Mouse (Mus musculus) cortical plate, adult 2 months (tissue): Measurements from ENCODE around the gene Lect2.

Source experiments
- CTCF ChIP-seq: fragments of 200-500 bp; IDR thresholded peaks from 2 replicates; pipeline ENCODE4 v1.5.1; 2011; ENCODE audit warnings: mild to moderate bottlenecking, control low read depth, low read length; ENCODE audit not compliant: insufficient read depth; ENCODE audit errors: extremely low read depth
- POLR2A ChIP-seq: fragments of 200-500 bp; IDR thresholded peaks from 2 replicates; pipeline ENCODE4 v1.6.1; 2011; ENCODE audit warnings: mild to moderate bottlenecking, low read length, control low read depth; ENCODE audit not compliant: insufficient read depth; ENCODE audit errors: extremely low read depth

- TF ChIP-seq POLR2A (no peak), CTCF (no peak)
Observed at GRCm38 (mm10) chr13:56593196-56593595, 44.9 kb upstream of the Lect2 start.
